Mouse (Mus musculus): ENCODE measurements around the gene Xylt2.
"Not testable (repeated sequence)": the region's sequence is repeated elsewhere in the genome, so short reads cannot be mapped to it uniquely, and the experiment has no call there.

Xylt2 gene

GRCm38 (mm10) chr11:94676754-94677606 lies at the start of gene Xylt2:
Gene Xylt2, minus strand, starts transcription at chr11:94677515.
- DNase-seq (ENCODE audit: low spot score) = peak; percentile 86

GRCm38 (mm10) chr11:94719216-94719615 lies 41.9 kb upstream of the Xylt2 start:
- DNase-seq (ENCODE audit: low spot score) = no peak

GRCm38 (mm10) chr11:94718113-94718909 lies 41.0 kb upstream of the Xylt2 start:
- no peak for DNase-seq (ENCODE audit: low spot score)

GRCm38 (mm10) chr11:94717239-94717638 lies 39.9 kb upstream of the Xylt2 start:
- no peak for DNase-seq (ENCODE audit: low spot score)

- DNase-seq (ENCODE audit: low spot score) = peak; percentile 46
These were observed 39.4 kb upstream of the Xylt2 start for GRCm38 (mm10) chr11:94716754-94717153.

- no peak for DNase-seq (ENCODE audit: low spot score)
These were observed 38.3 kb upstream of the Xylt2 start for GRCm38 (mm10) chr11:94715622-94716021.

- no peak for DNase-seq (ENCODE audit: low spot score)
These were observed 36.0 kb upstream of the Xylt2 start for GRCm38 (mm10) chr11:94713246-94713860.

DNA sequence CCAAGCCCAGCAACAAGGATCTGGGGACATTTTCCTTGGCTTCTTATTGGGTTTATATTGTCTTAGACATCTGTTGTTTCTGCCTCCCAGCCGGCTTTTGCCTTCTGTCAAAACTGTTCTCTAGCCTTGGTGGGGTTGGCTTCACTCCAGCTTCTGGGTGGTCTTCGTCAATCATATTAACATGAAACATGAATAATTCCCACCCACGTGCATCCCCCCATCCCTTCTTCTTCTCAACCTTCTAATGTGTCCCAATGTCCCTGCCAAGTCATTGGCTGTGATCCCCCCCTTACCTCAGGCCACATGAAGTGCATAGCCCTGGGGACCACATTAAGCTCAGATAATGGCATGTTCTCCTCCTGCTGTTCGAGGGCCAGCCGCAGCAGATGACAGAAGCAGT lies 27.2 kb upstream of the Xylt2 start, which contains the start of gene Gm11541:
TSS of gene Gm11541 (minus strand) at position 28 of the 400 bp plus-strand sequence.
- no peak for DNase-seq (ENCODE audit: low spot score)

GRCm38 (mm10) chr11:94704020-94704419 lies 26.7 kb upstream of the Xylt2 start:
- no peak for DNase-seq (ENCODE audit: low spot score)

GRCm38 (mm10) chr11:94702216-94702610 lies 24.9 kb upstream of the Xylt2 start:
- no peak for DNase-seq (ENCODE audit: low spot score)

GRCm38 (mm10) chr11:94701401-94702215 lies 24.3 kb upstream of the Xylt2 start:
- no peak for DNase-seq (ENCODE audit: low spot score)

GRCm38 (mm10) chr11:94699399-94699798 lies 22.1 kb upstream of the Xylt2 start:
- no peak for DNase-seq (ENCODE audit: low spot score)

- DNase-seq (ENCODE audit: low spot score) = no peak
These were observed 20.6 kb upstream of the Xylt2 start for GRCm38 (mm10) chr11:94697703-94698464.

- DNase-seq (ENCODE audit: low spot score) = no peak
These were observed 19.8 kb upstream of the Xylt2 start for GRCm38 (mm10) chr11:94697140-94697539.

DNA sequence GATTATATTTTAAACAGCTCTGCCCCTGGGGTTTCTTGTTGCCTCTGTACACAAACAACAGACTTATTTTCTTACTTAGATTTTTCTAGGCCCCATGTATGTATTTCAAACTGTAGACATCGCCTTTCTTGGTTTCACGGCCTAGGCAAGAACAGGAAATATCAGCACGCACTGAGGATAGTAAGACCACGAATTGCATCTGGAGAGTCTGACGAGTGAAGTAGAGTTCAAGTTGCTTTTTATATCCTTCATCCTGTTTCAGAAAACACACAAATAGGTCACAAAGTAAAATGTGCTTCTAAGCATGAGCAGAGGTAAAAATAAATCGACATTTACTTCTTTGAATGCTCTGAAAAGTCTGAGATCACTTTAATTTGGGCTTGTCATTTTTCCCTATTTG lies 18.2 kb upstream of the Xylt2 start:
- no peak for DNase-seq (ENCODE audit: low spot score)

DNA sequence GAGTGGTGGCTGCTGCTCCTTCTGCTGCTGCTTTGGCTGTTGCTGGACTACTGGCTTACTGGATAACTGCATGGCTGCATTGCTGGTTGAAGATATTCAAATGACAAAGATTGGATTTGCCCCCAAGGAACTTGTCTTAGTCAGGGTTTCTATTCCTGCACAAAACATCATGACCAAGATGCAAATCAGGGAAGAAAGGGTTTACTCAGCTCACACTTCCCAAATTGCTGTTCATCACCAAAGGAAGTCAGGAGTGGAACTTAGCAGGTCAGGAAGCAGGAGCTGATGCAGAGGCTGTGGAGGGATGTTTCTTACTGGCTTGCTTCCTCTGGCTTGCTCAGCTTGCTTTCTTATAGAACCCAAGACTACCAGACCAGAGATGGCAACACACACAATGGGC lies 15.2 kb upstream of the Xylt2 start:
- DNase-seq (ENCODE audit: low spot score) = not testable (repeated sequence)

- no peak for DNase-seq (ENCODE audit: low spot score)
These were observed 9.9 kb upstream of the Xylt2 start for GRCm38 (mm10) chr11:94687178-94687577.

GRCm38 (mm10) chr11:94682427-94682826 lies 5.1 kb upstream of the Xylt2 start:
- DNase-seq (ENCODE audit: low spot score) = no peak

GRCm38 (mm10) chr11:94681640-94682039 lies 4.3 kb upstream of the Xylt2 start:
- DNase-seq (ENCODE audit: low spot score) = no peak

- DNase-seq (ENCODE audit: low spot score) = no peak
These were observed 3.3 kb upstream of the Xylt2 start for GRCm38 (mm10) chr11:94680639-94681038.

DNA sequence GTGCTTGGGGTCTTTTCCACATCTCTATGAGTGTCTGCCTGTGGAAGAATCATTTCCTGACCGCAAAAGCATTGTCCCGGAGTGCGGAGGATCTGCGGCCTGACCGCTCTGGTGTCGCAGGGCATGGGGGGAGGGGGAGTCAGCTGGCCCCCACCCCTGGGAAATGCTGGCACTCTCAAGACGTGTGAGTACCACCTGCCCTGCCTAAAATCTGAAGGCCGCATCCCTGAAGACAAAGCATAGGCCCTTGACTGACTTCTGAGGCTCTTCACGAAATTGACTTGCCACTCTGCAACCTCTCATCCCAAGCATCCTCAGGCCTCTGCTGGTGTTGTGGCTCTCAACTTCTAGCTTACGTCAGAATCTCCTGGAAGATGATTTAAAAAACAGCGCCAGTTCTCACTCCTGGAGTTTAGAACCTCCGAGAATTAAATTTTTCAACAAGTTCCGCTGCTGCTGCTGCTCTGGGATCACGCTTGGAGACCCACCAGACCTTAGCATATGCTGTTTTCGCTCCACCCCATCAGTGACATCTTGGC lies 361 bp upstream of the Xylt2 start:
- DNase-seq (ENCODE audit: low spot score) = no peak

Measured in ovary, adult 18-20 months (tissue).